Mouse (Mus musculus): ENCODE measurements around the gene Pgap3. TPM values are rescaled to one million over a fixed set of nuclear protein-coding genes. Genes with fewer than 3 reads are reported as not detected.

Gene Pgap3
- total RNA-seq, 2 experiments from 2014 or later: 1.9 to 2.1 TPM

GRCm38 (mm10) chr11:98354445-98354844 lies 45.8 kb downstream of the Pgap3 start:
- no peak for DNase-seq

GRCm38 (mm10) chr11:98353651-98354211 lies 46.6 kb downstream of the Pgap3 start:
- DNase-seq: no peak

GRCm38 (mm10) chr11:98352272-98352990 lies 47.9 kb downstream of the Pgap3 start:
- no peak for DNase-seq

- DNase-seq: no peak
Measured at GRCm38 (mm10) chr11:98349308-98349707, 51.0 kb downstream of the Pgap3 start.

GRCm38 (mm10) chr11:98348083-98348961 lies 52.0 kb downstream of the Pgap3 start, which contains the start of gene Ppp1r1b:
Ppp1r1b (plus strand) TSS chr11:98348404.
- DNase-seq: peak; percentile 39

- no peak for DNase-seq
Measured at GRCm38 (mm10) chr11:98347385-98348082, 52.8 kb downstream of the Pgap3 start.

GRCm38 (mm10) chr11:98346168-98346567 lies 54.1 kb downstream of the Pgap3 start:
- no peak for DNase-seq

- peak; percentile 52 for DNase-seq
Measured at GRCm38 (mm10) chr11:98345253-98345652, 55.0 kb downstream of the Pgap3 start.

GRCm38 (mm10) chr11:98342000-98342945 lies 58.0 kb downstream of the Pgap3 start:
- DNase-seq: peak; percentile 78

- no peak for DNase-seq
Measured at GRCm38 (mm10) chr11:98341174-98341573, 59.1 kb downstream of the Pgap3 start.

GRCm38 (mm10) chr11:98340597-98340996 lies 59.7 kb downstream of the Pgap3 start:
- DNase-seq: no peak

GRCm38 (mm10) chr11:98339679-98340287 lies 60.5 kb downstream of the Pgap3 start:
- DNase-seq: no peak

GRCm38 (mm10) chr11:98339071-98339501 lies 61.2 kb downstream of the Pgap3 start:
- DNase-seq: no peak

Other genes with a start within 250 kb of the Pgap3 start
- 10 to 100 TPM; 21.2 to 23.1 TPM for gene Med1, start 207.2 kb downstream of the Pgap3 start, total RNA-seq (2021)
- gene Cdk12, start 197.4 kb downstream of the Pgap3 start, total RNA-seq (2021): 10 to 100 TPM; 13.0 to 14.0 TPM
- gene Neurod2, start 70.8 kb downstream of the Pgap3 start, total RNA-seq (2021): not detected
- under 1 TPM in 1 of 2 experiments, not detected in 1; 0.35 TPM for gene Ppp1r1b, start 52.1 kb downstream of the Pgap3 start, total RNA-seq (2021)
- 10 to 100 TPM in 1 of 2 experiments, 1 to 10 TPM in 1; 9.6 to 11.8 TPM for gene Stard3, start 42.1 kb downstream of the Pgap3 start, total RNA-seq (2021)
- gene Tcap, start 16.7 kb downstream of the Pgap3 start, total RNA-seq (2021): 1,000 to 10,000 TPM; 2,256 to 3,626 TPM
- gene Pnmt, start 14.0 kb downstream of the Pgap3 start, total RNA-seq (2021): 1 to 10 TPM in 1 of 2 experiments, under 1 TPM in 1; 0.87 to 2.9 TPM
- 1 to 10 TPM; 2.0 to 2.3 TPM for gene Erbb2, start 12.0 kb upstream of the Pgap3 start, total RNA-seq (2021)
- 10 to 100 TPM; 31.7 to 35.5 TPM for gene Mien1, start 38.5 kb upstream of the Pgap3 start, total RNA-seq (2021)
- under 1 TPM in 1 of 2 experiments, not detected in 1; 0.16 TPM for gene Grb7, start 45.9 kb upstream of the Pgap3 start, total RNA-seq (2021)
- gene Ikzf3, start 145.5 kb upstream of the Pgap3 start, total RNA-seq (2021): under 1 TPM in 1 of 2 experiments, not detected in 1; 0.15 TPM
- not detected for gene Zpbp2, start 150.6 kb upstream of the Pgap3 start, total RNA-seq (2021)
- 10 to 100 TPM; 19.9 to 28.2 TPM for gene Ormdl3, start 186.9 kb upstream of the Pgap3 start, total RNA-seq (2021)
- gene Lrrc3c, start 197.8 kb upstream of the Pgap3 start, total RNA-seq (2021): not detected
- gene Gm12355, start 225.2 kb upstream of the Pgap3 start, total RNA-seq (2021): 1 to 10 TPM; 3.1 to 6.4 TPM
- gene Gsdma3, start 225.9 kb upstream of the Pgap3 start, total RNA-seq (2021): 1 to 10 TPM; 1.3 to 2.4 TPM
- not detected for gene Gsdma2, start 246.3 kb upstream of the Pgap3 start, total RNA-seq (2021)